Mouse (Mus musculus) ovary, postnatal 10 days (tissue): Measurements from ENCODE around the gene Mpv17.

Experiments
- DNase-seq: peaks from one replicate; pipeline ENCODE4 v3.0.0; 2022; ENCODE audit warnings: low spot score

The Mpv17 gene

GRCm38 (mm10) chr5:31105814-31106335, 48.2 kb downstream of the Mpv17 start, which contains the start of gene Dnajc5g:
Gene Dnajc5g, plus strand, starts transcription at chr5:31106285.
- no peak for DNase-seq

- no peak for DNase-seq
Measured at GRCm38 (mm10) chr5:31095711-31096480, 58.2 kb downstream of the Mpv17 start.

GRCm38 (mm10) chr5:31094799-31095691, 59.0 kb downstream of the Mpv17 start:
- DNase-seq = no peak

GRCm38 (mm10) chr5:31094100-31094798, 59.8 kb downstream of the Mpv17 start:
- DNase-seq = no peak

GRCm38 (mm10) chr5:31093151-31094041, 60.7 kb downstream of the Mpv17 start:
- no peak for DNase-seq

GRCm38 (mm10) chr5:31092231-31092975, 61.6 kb downstream of the Mpv17 start:
- no peak for DNase-seq
